ENCODE assay signal across 11 mouse cellular contexts in the genomic region with DNA sequence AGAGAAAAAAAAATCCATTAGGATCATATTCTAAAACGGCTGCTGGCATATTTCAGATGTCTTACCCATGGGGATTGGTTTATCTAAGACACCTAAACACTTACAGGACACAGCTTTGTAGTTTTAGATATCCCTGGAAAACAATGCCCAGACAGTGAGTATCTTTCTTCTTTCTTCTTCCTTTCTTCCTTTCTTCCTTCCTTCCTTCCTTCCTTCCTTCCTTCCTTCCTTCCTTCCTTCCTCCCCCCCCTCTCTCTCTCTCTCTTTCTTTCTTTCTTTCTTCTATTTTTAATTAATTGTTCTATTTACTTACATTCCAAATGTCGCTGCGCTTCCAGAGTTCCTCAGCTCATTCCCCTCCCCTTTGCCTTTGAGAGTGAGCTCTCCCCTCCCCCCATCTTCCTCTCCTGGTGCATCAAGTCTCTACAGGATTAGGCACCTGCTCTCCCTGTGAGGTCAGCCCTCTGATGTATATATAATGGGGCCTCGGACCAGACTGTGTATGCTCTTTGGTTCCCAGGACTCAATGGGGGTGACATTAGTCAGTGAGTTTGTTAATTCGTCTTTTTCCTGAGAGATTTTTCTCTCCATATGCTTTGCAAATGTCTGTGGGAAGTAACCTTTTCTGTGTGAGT.
A peak's percentile ranks its signal among the peaks of the same experiment; 100 is the strongest.
DNase-seq lines count a peak whose midpoint lies in the region; ATAC-seq and TF ChIP-seq lines count a peak whose summit lies in the region.
"Had no signal": no experiment of that assay in that cellular context is flagged by ENCODE, and none has a peak within 500 bp of the region (broad histone marks: within the 10 kb centered on the region; RNA-seq: fewer than 3 reads in every experiment).

No protein-coding gene starts in this region.

- TF ChIP-seq CTCF in forebrain, postnatal 0 days (IDR thresholded peaks at IDR 0.05; ENCODE audit: low read depth): no peak
- TF ChIP-seq CTCF in stomach, postnatal 0 days (IDR thresholded peaks at IDR 0.05; ENCODE audit: low read depth): no peak

- H3K9me3 ChIP-seq in forebrain, embryonic 10.5 days: peaks cover 12% of the 10 kb centered on the region
- H3K9me3 ChIP-seq in forebrain, postnatal 0 days (ENCODE audit: low read length): 0 out of 2 replicates have a peak, but pooled peaks cover 5% of the 10 kb centered on the region
- H3K9me3 ChIP-seq in stomach, embryonic 15.5 days: no peaks in the 10 kb centered on the region
- 0 out of 2 replicates have a peak, but pooled peaks cover 4% of the 10 kb centered on the region for H3K9me3 ChIP-seq in stomach, postnatal 0 days (ENCODE audit: control insufficient read depth, low read length)

- H3K27ac ChIP-seq in forebrain, embryonic 10.5 days: peak overlapping the region; percentile 70
- no peak overlapping the region for H3K27ac ChIP-seq in forebrain, postnatal 0 days (ENCODE audit: low read depth, low read length)
- no peak overlapping the region for H3K27ac ChIP-seq in stomach, embryonic 15.5 days
- no peak overlapping the region for H3K27ac ChIP-seq in stomach, postnatal 0 days (replicated peaks)

- DNase-seq in forebrain, embryonic 10.5 days (ENCODE audit: extremely low spot score, low spot score): peak; percentile 36
- DNase-seq in forebrain, postnatal 0 days: no peak
- DNase-seq in stomach, postnatal 0 days (ENCODE audit: low spot score): no peak
- DNase-seq in mesoderm, embryonic 11.5 days (ENCODE audit: low read depth, low spot score): peak; percentile 25
- no peak for DNase-seq in left cerebral cortex, adult 9 months (ENCODE audit: low spot score in 2 of 2)
- DNase-seq in Muller cell, postnatal 12 days (ENCODE audit: inconsistent ontology term): no peak
- DNase-seq in adrenal gland, postnatal 4 days (ENCODE audit: low spot score in 2 of 2): no peak
- DNase-seq: heart, postnatal 14 days; lung, adult 18-20 months had no signal

- WGBS in forebrain, embryonic 10.5 days: 9% methylated on average over 5 of the region's 5 CpGs
- 7% methylated on average over 5 of the region's 5 CpGs for WGBS in forebrain, postnatal 0 days
- 6% methylated on average over 5 of the region's 5 CpGs for WGBS in stomach, embryonic 15.5 days
- WGBS in stomach, postnatal 0 days: 4% methylated on average over 5 of the region's 5 CpGs

- no peak for ATAC-seq in forebrain, postnatal 0 days
- ATAC-seq in stomach, embryonic 15.5 days (ENCODE audit: insufficient read depth, low FRiP score, low read depth): no peak
- no peak for ATAC-seq in stomach, postnatal 0 days (ENCODE audit: low FRiP score, low TSS enrichment)
- ATAC-seq: Patski had no signal

- TF ChIP-seq EP300 in stomach, postnatal 0 days (optimal IDR thresholded peaks at IDR 0.05): no peak

- peaks cover 16% of the 10 kb centered on the region for H3K4me1 ChIP-seq in forebrain, embryonic 10.5 days
- H3K4me1 ChIP-seq in forebrain, postnatal 0 days (ENCODE audit: insufficient read depth): no peaks in the 10 kb centered on the region
- H3K4me1 ChIP-seq in stomach, embryonic 15.5 days: no peaks in the 10 kb centered on the region
- no peaks in the 10 kb centered on the region for H3K4me1 ChIP-seq in stomach, postnatal 0 days (replicated peaks; ENCODE audit: control insufficient read depth, insufficient read depth)

- no peak overlapping the region for H3K4me2 ChIP-seq in forebrain, postnatal 0 days (ENCODE audit: low read depth)
- H3K4me2 ChIP-seq in stomach, embryonic 15.5 days: 0 out of 2 replicates have a peak overlapping the region, but pooled peaks have one; percentile 8
- no peak overlapping the region for H3K4me2 ChIP-seq in stomach, postnatal 0 days (replicated peaks; ENCODE audit: low read depth)

- no peak overlapping the region for H3K9ac ChIP-seq in forebrain, postnatal 0 days
- H3K9ac ChIP-seq in stomach, embryonic 15.5 days: no peak overlapping the region
- H3K9ac ChIP-seq in stomach, postnatal 0 days (ENCODE audit: low read length): no peak overlapping the region

- peaks cover 36% of the 10 kb centered on the region for H3K36me3 ChIP-seq in forebrain, embryonic 10.5 days (replicated peaks)
- peaks cover 4% of the 10 kb centered on the region for H3K36me3 ChIP-seq in forebrain, postnatal 0 days (ENCODE audit: insufficient read depth)
- H3K36me3 ChIP-seq in stomach, embryonic 15.5 days: no peaks in the 10 kb centered on the region
- no peaks in the 10 kb centered on the region for H3K36me3 ChIP-seq in stomach, postnatal 0 days (ENCODE audit: control insufficient read depth, insufficient read depth, low read length)

- H3K27me3 ChIP-seq in forebrain, embryonic 10.5 days (ENCODE audit: poor library complexity, severe bottlenecking): no peaks in the 10 kb centered on the region
- H3K27me3 ChIP-seq in forebrain, postnatal 0 days (ENCODE audit: insufficient read depth, low read length): no peaks in the 10 kb centered on the region
- H3K27me3 ChIP-seq in stomach, embryonic 15.5 days (replicated peaks): no peaks in the 10 kb centered on the region
- no peaks in the 10 kb centered on the region for H3K27me3 ChIP-seq in stomach, postnatal 0 days (ENCODE audit: control insufficient read depth, insufficient read depth, low read length)
- H3K27me3 ChIP-seq: Patski had no signal

- peak overlapping the region; percentile 29; the same call in 1 of the 2 replicates for H3K4me3 ChIP-seq in forebrain, embryonic 10.5 days
- no peak overlapping the region for H3K4me3 ChIP-seq in forebrain, postnatal 0 days (ENCODE audit: low read depth, low read length)
- no peak overlapping the region for H3K4me3 ChIP-seq in stomach, embryonic 15.5 days (replicated peaks)
- H3K4me3 ChIP-seq in stomach, postnatal 0 days (ENCODE audit: low read depth, low read length): no peak overlapping the region

Comparison
In these comparisons a context has a peak if more than half of its experiments do, and no peak if none do; other contexts are left out.
1. DNase-seq: peak in forebrain, embryonic 10.5 days (single experiment) and mesoderm, embryonic 11.5 days (single experiment); none in forebrain, postnatal 0 days (single experiment), stomach, postnatal 0 days (single experiment), left cerebral cortex, adult 9 months (0 of 2), Muller cell, postnatal 12 days (single experiment) and adrenal gland, postnatal 4 days (0 of 2).